Mouse (Mus musculus): ENCODE measurements around the gene Tmem231.

Tmem231 gene

GRCm38 (mm10) chr8:111863280-111863679, 70.4 kb downstream of the Tmem231 start:
- in situ Hi-C loops (cut with MseI, MboI), result no loop called here
